Mouse (Mus musculus): Measurements from ENCODE around the gene Zfp607a. TPM values are rescaled to one million over a fixed set of nuclear protein-coding genes. Genes with fewer than 3 reads are reported as not detected.
"Not testable (repeated sequence)": the region's sequence is repeated elsewhere in the genome, so short reads cannot be mapped to it uniquely, and the experiment has no call there.

Gene Zfp607a
- polyA plus RNA-seq, 1 experiment: 0.65 TPM

DNA sequence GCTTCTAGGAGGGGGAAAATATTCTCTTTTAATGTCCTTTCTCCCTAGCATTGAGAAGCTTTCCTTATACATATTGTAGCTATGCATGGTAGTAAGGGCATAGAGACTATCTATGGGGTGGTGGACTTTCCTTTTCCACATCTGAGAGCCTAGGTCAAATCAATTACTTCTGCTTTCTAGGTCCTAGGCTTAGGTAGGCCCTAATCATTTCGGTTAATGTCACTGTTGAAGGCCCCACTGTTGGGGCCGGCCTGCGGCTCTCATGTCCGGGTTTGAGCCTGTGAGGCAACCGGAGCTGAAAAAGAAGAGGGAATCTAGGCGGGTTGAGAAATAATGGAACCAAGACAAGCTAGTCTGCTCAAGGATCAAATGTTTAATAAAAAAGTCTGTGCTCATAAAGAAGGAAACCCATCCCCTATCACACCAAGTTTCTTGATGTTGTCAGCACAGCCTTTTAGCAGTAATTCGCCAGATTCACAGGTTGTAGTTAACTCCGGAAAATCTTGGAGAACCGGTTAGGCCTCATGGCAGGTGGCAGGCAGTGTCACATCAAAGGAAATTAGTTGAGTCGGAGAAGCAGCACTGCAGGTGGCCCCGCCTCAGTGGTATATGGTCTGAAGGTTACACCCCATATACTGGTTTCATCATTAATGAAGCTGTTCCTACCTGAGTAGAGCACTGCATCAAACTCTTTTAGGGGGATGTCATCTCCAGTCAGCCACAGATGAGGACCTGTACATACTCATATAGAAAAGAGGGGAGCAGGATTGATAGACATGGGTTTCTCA is 47.9 kb downstream of the Zfp607a start:
- no peak for TF ChIP-seq MYOD1 (IDR thresholded peaks at IDR 0.05; ENCODE audit: control insufficient read depth in 1 of 3, insufficient read length in 2 of 3, low read depth in 2 of 3)
- no peak for TF ChIP-seq USF1 (IDR thresholded peaks at IDR 0.05; ENCODE audit: low read depth)
- TF ChIP-seq E2F4 (IDR thresholded peaks at IDR 0.05; ENCODE audit: insufficient read depth): no peak
- TF ChIP-seq REST (IDR thresholded peaks at IDR 0.05; ENCODE audit: insufficient read depth, insufficient read length): no peak
- TF ChIP-seq TCF3 (IDR thresholded peaks at IDR 0.05; ENCODE audit: insufficient read length, low read depth): no peak
- TF ChIP-seq SRF (IDR thresholded peaks at IDR 0.05; ENCODE audit: control insufficient read depth, insufficient read length, low read depth): no peak
- TF ChIP-seq MYOG (IDR thresholded peaks at IDR 0.05; ENCODE audit: control insufficient read depth in 1 of 3, insufficient read depth in 1 of 3, insufficient read length in 2 of 3, low read depth in 2 of 3): no peak
- no peak for TF ChIP-seq CEBPB (IDR thresholded peaks at IDR 0.05; ENCODE audit: insufficient read depth, poor library complexity, severe bottlenecking)
- no peak for TF ChIP-seq MAX (IDR thresholded peaks at IDR 0.05; ENCODE audit: low read depth)
- no peak for TF ChIP-seq POLR2AphosphoS2 (IDR thresholded peaks at IDR 0.05; ENCODE audit: insufficient read length, low read depth)
- TF ChIP-seq TCF12 (IDR thresholded peaks at IDR 0.05; ENCODE audit: insufficient read depth, poor library complexity, severe bottlenecking): no peak
- TF ChIP-seq POLR2A (IDR thresholded peaks at IDR 0.05; ENCODE audit: insufficient read length, low read depth): no peak
- Histone ChIP-seq H3K79me2 (ENCODE audit: control insufficient read depth, insufficient read depth) (no peaks in the 10 kb centered on the region), H3K4me2 (ENCODE audit: low read depth) (no peak overlapping the region), H3K36me3 (ENCODE audit: control insufficient read depth, insufficient read depth) (no peaks in the 10 kb centered on the region), H3K4me3 (no peak overlapping the region), H3K27me3 (ENCODE audit: control insufficient read depth, insufficient read depth, insufficient read length) (no peaks in the 10 kb centered on the region), H3ac (ENCODE audit: control insufficient read depth, insufficient read length) (no peak overlapping the region)

DNA sequence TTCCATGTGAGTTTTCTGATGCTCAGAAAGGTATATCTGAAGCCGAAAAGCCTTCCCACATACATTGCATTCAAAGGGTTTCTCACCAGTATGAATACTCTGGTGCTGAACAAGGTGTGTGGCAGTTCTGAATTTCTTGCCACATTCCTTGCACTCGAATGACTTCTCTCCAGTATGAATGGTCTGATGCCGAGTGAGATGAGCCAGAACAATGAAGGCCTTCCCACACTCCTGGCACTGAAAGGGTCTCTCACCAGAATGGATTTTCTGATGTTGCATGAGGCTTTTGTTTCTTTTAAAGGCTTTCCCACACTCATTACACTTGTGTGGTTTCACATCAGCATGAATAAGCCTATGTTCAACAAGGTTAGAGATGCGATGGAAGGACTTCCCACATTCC is 53.6 kb downstream of the Zfp607a start:
- H3K36me3 ChIP-seq (ENCODE audit: control insufficient read depth, insufficient read depth): peaks cover 12% of the 10 kb centered on the region
- not testable (repeated sequence) for H3K79me2 ChIP-seq (ENCODE audit: control insufficient read depth, insufficient read depth); H3ac ChIP-seq (ENCODE audit: control insufficient read depth, insufficient read length); H3K27me3 ChIP-seq (ENCODE audit: control insufficient read depth, insufficient read depth, insufficient read length); H3K4me3 ChIP-seq; H3K4me2 ChIP-seq (ENCODE audit: low read depth)

DNA sequence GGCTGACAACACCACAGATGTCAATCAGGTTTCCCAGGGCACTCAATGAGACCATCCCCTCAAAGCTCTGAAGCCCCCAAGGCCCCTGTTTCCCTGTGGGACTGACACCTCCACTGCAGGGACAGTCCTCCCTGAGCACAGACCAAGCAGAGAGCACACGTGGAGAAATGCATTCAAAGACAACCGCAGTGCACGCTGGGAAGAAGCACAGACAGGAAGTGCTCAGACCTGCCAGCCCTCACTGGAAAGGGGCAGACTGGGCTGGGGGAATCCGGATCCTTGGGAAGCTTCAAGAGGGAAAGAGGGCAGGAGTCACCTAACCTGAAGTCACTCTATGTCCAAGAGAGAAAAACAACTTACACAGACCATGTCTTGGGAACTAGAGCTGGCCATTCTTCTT is 69.7 kb downstream of the Zfp607a start:
- H3K27me3 ChIP-seq (ENCODE audit: control insufficient read depth, insufficient read depth, insufficient read length); H3K79me2 ChIP-seq (ENCODE audit: control insufficient read depth, insufficient read depth); H3ac ChIP-seq (ENCODE audit: control insufficient read depth, insufficient read length); H3K36me3 ChIP-seq (ENCODE audit: control insufficient read depth, insufficient read depth); H3K4me2 ChIP-seq (ENCODE audit: low read depth); H3K4me3 ChIP-seq: not testable (repeated sequence)

DNA sequence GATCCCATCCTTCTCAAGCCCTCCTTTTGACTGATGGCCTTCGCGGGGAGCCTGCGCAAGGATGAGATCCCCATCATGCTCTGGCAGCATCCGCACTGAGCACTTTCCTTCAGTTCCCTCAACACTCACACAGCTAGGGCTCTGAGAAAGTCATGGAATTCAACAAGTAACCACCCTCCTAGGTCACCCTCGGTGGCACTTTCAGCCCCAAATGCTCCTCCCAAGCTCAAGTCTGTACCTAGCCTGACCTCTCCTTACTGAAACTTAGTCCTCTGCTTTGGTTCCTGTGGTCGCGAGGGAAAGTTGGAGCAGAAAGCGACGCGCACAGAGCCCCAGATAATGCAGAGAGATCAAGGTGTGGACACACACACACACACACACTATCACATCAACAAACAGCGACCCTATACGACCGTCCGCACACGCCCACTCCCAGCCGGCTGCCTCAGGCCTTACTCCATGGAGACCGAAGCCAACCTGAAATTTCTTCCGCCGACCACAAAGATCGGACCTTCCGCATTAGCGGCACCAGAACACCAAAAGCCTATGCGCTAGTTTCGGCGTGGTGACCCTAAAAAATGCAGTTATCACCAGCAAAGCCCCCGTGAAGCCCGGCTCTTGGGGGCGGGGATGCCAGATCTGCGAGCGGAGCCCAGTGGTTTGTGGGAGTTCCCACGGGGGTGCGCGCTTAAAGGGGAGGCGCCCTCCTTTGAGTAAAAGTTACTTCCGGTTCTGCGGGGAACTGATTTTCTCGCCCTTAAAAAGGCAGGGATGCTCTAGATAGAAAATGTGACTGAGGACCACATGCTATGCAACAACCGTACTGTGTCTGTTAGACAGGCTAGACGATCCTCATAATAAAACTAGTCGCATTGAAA is 71.7 kb downstream of the Zfp607a start, which contains the start of gene Zfp974:
Gene Zfp974 (minus strand): TSS at position 643 of the 878 bp plus-strand sequence.
- H3K36me3 ChIP-seq (ENCODE audit: control insufficient read depth, insufficient read depth): peaks cover 3% of the 10 kb centered on the region
- H3ac ChIP-seq (ENCODE audit: control insufficient read depth, insufficient read length): peak within 1 kb of the TSS; percentile 3
- no peaks in the 10 kb centered on the region for H3K27me3 ChIP-seq (ENCODE audit: control insufficient read depth, insufficient read depth, insufficient read length)
- H3K79me2 ChIP-seq (ENCODE audit: control insufficient read depth, insufficient read depth): no peaks in the 10 kb centered on the region
- peak within 1 kb of the TSS; percentile 80 for H3K4me3 ChIP-seq
- TF ChIP-seq TCF3 (IDR thresholded peaks at IDR 0.05; ENCODE audit: insufficient read length, low read depth): no peak
- TF ChIP-seq USF1 (IDR thresholded peaks at IDR 0.05; ENCODE audit: low read depth): no peak
- TF ChIP-seq POLR2A (IDR thresholded peaks at IDR 0.05; ENCODE audit: insufficient read length, low read depth): no peak
- no peak for TF ChIP-seq POLR2AphosphoS2 (IDR thresholded peaks at IDR 0.05; ENCODE audit: insufficient read length, low read depth)
- TF ChIP-seq SRF (IDR thresholded peaks at IDR 0.05; ENCODE audit: control insufficient read depth, insufficient read length, low read depth): no peak
- no peak for TF ChIP-seq MYOD1 (IDR thresholded peaks at IDR 0.05; ENCODE audit: control insufficient read depth in 1 of 3, insufficient read length in 2 of 3, low read depth in 2 of 3)
- TF ChIP-seq MAX (IDR thresholded peaks at IDR 0.05; ENCODE audit: low read depth): no peak
- no peak for TF ChIP-seq CEBPB (IDR thresholded peaks at IDR 0.05; ENCODE audit: insufficient read depth, poor library complexity, severe bottlenecking)
- TF ChIP-seq MYOG (IDR thresholded peaks at IDR 0.05; ENCODE audit: control insufficient read depth in 1 of 3, insufficient read depth in 1 of 3, insufficient read length in 2 of 3, low read depth in 2 of 3): no peak
- no peak for TF ChIP-seq E2F4 (IDR thresholded peaks at IDR 0.05; ENCODE audit: insufficient read depth)
- TF ChIP-seq TCF12 (IDR thresholded peaks at IDR 0.05; ENCODE audit: insufficient read depth, poor library complexity, severe bottlenecking): no peak
- no peak for TF ChIP-seq REST (IDR thresholded peaks at IDR 0.05; ENCODE audit: insufficient read depth, insufficient read length)
- peak within 1 kb of the TSS; percentile 89 for H3K4me2 ChIP-seq (ENCODE audit: low read depth)

Other genes starting within 250 kb of the Zfp607a start
- gene Ttc9b, start 203.6 kb upstream of the Zfp607a start, polyA plus RNA-seq (2012; fragmentation: generic; extraction: Trizol): 0.20 TPM
- gene Map3k10, start 182.9 kb upstream of the Zfp607a start, polyA plus RNA-seq (2012; fragmentation: generic; extraction: Trizol): 39.4 TPM
- gene Zfp607b, start 168.2 kb upstream of the Zfp607a start, polyA plus RNA-seq (2012; fragmentation: generic; extraction: Trizol): 1.7 TPM
- 2.0 TPM for gene Zfp60, start 126.1 kb upstream of the Zfp607a start, polyA plus RNA-seq (2012; fragmentation: generic; extraction: Trizol)
- gene Zfp626, start 50.3 kb upstream of the Zfp607a start, polyA plus RNA-seq (2012; fragmentation: generic; extraction: Trizol): 0.80 TPM
- gene Zfp59, start 18.9 kb upstream of the Zfp607a start, polyA plus RNA-seq (2012; fragmentation: generic; extraction: Trizol): 1.2 TPM
- 2.5 TPM for gene Zfp974, start 71.9 kb downstream of the Zfp607a start, polyA plus RNA-seq (2012; fragmentation: generic; extraction: Trizol)
- gene Zfp780b, start 121.6 kb downstream of the Zfp607a start, polyA plus RNA-seq (2012; fragmentation: generic; extraction: Trizol): 1.2 TPM
- 0.20 TPM for gene Zfp850, start 156.6 kb downstream of the Zfp607a start, polyA plus RNA-seq (2012; fragmentation: generic; extraction: Trizol)
- gene Psmc4, start 192.6 kb downstream of the Zfp607a start, polyA plus RNA-seq (2012; fragmentation: generic; extraction: Trizol): 268 TPM
- not detected for gene Fcgbp, start 213.7 kb downstream of the Zfp607a start, polyA plus RNA-seq (2012; fragmentation: generic; extraction: Trizol)

All from myocyte (in vitro differentiated cells).